Mouse (Mus musculus) MEL (cell line): ENCODE results near the gene Gm1043. TPM values are rescaled to one million over a fixed set of nuclear protein-coding genes. Genes with fewer than 3 reads are reported as not detected.

Source experiments
- DNase-seq: peaks from one replicate; pipeline ENCODE4 v3.0.0; 2011; ENCODE audit warnings: low read depth, low spot score
- H3K27ac ChIP-seq: 2 replicates; pipeline ENCODE4 v1.5.1; 2012; ENCODE audit warnings: low read depth, mild to moderate bottlenecking, control low read depth, low read length, moderate library complexity; ENCODE audit not compliant: control insufficient read depth
- H3K27me3 ChIP-seq, 2 experiments: fragments of 150-350 bp in 1 of 2; sonication (generic) in 1 of 2; 2 replicates each; pipeline ENCODE4 v1.6.1; 2012; ENCODE audit warnings: low read length in 2 of 2, mild to moderate bottlenecking in 2 of 2, improper control_type of control experiment in 1 of 2, moderate library complexity in 1 of 2; ENCODE audit not compliant: insufficient read depth in 2 of 2, control insufficient read depth in 1 of 2
- H3K36me3 ChIP-seq, 2 experiments: 2 replicates each; pipeline ENCODE4 v1.6.1; 2012 to 2014; ENCODE audit warnings: low read length in 2 of 2, improper control_type of control experiment in 1 of 2, inconsistent platforms in 1 of 2, mild to moderate bottlenecking in 1 of 2; ENCODE audit not compliant: insufficient read depth in 2 of 2, control insufficient read depth in 1 of 2
- H3K4me1 ChIP-seq, 2 experiments: fragments of 150-350 bp in 1 of 2; sonication (generic) in 1 of 2; 2 replicates each; pipeline ENCODE4 v1.6.1; 2012; ENCODE audit warnings: low read length in 2 of 2, improper control_type of control experiment in 1 of 2, mild to moderate bottlenecking in 1 of 2; ENCODE audit not compliant: insufficient read depth in 2 of 2, control insufficient read depth in 1 of 2
- H3K4me3 ChIP-seq, 2 experiments: fragments of 150-350 bp in 1 of 2; sonication (generic) in 1 of 2; 2 replicates each; pipeline ENCODE4 v1.5.1; 2012; ENCODE audit warnings: low read depth in 2 of 2, low read length in 2 of 2, mild to moderate bottlenecking in 2 of 2, moderate library complexity in 2 of 2, control low read depth in 1 of 2, improper control_type of control experiment in 1 of 2; ENCODE audit not compliant: control insufficient read depth in 1 of 2, insufficient read depth in 1 of 2
- H3K79me2 ChIP-seq: 2 replicates; pipeline ENCODE4 v1.6.1; 2012; ENCODE audit warnings: mild to moderate bottlenecking, low read length, moderate library complexity; ENCODE audit not compliant: control insufficient read depth, poor library complexity, insufficient read depth
- H3K9ac ChIP-seq: 2 replicates; pipeline ENCODE4 v1.6.1; 2012; ENCODE audit warnings: low read depth, mild to moderate bottlenecking, control low read depth, low read length, moderate library complexity; ENCODE audit not compliant: control insufficient read depth, poor library complexity, severe bottlenecking
- H3K9me3 ChIP-seq: fragments of 150-350 bp; sonication (generic); replicated peaks from 2 replicates; pipeline ENCODE4 v1.6.1; 2012; ENCODE audit warnings: mild to moderate bottlenecking, low read length, improper control_type of control experiment, moderate library complexity; ENCODE audit not compliant: insufficient read depth
- BHLHE40 ChIP-seq: IDR thresholded peaks from 2 replicates; pipeline ENCODE4 v1.6.1; 2012; ENCODE audit warnings: low read depth, mild to moderate bottlenecking, inconsistent platforms, low read length, improper control_type of control experiment, borderline replicate concordance
- CHD2 ChIP-seq: IDR thresholded peaks from 2 replicates; pipeline ENCODE4 v1.6.1; 2011; ENCODE audit warnings: low read length, improper control_type of control experiment
- CTCF ChIP-seq, 3 experiments: IDR thresholded peaks in 2 of 3; conservative IDR thresholded peaks in 1 of 3; 2 replicates each; pipeline ENCODE4 v1.5.1; 2011 to 2012; ENCODE audit warnings: low read length in 3 of 3, low read depth in 2 of 3, mild to moderate bottlenecking in 2 of 3, improper control_type of control experiment in 1 of 3, inconsistent platforms in 1 of 3, mixed read lengths in 1 of 3, moderate library complexity in 1 of 3; ENCODE audit not compliant: control insufficient read depth in 1 of 3, insufficient read depth in 1 of 3, poor library complexity in 1 of 3, severe bottlenecking in 1 of 3
- EP300 ChIP-seq, 2 experiments: IDR thresholded peaks; 2 replicates each; pipeline ENCODE4 v1.6.1; 2011; ENCODE audit warnings: improper control_type of control experiment in 2 of 2, low read length in 2 of 2, low read depth in 1 of 2, mild to moderate bottlenecking in 1 of 2
- ETS1 ChIP-seq: IDR thresholded peaks from 2 replicates; pipeline ENCODE4 v1.6.1; 2012; ENCODE audit warnings: low read depth, mild to moderate bottlenecking, inconsistent platforms, low read length, improper control_type of control experiment, moderate library complexity
- GATA1 ChIP-seq: IDR thresholded peaks from 2 replicates; pipeline ENCODE4 v1.6.1; 2011; ENCODE audit warnings: low read depth, low read length, improper control_type of control experiment
- JUND ChIP-seq: IDR thresholded peaks from 2 replicates; pipeline ENCODE4 v1.6.1; 2011; ENCODE audit warnings: low read depth, mild to moderate bottlenecking, improper control_type of control experiment, low read length
- KAT2A ChIP-seq: conservative IDR thresholded peaks from 2 replicates; pipeline ENCODE4 v1.6.1; 2012; ENCODE audit warnings: low read depth, low read length, improper control_type of control experiment, inconsistent platforms
- MAX ChIP-seq: IDR thresholded peaks from 2 replicates; pipeline ENCODE4 v1.6.1; 2011; ENCODE audit warnings: low read length, improper control_type of control experiment
- MEF2A ChIP-seq: IDR thresholded peaks from 2 replicates; pipeline ENCODE4 v1.6.1; 2014; ENCODE audit warnings: low read depth, mild to moderate bottlenecking, inconsistent platforms, low read length, improper control_type of control experiment; ENCODE audit not compliant: poor library complexity, insufficient replicate concordance, severe bottlenecking; ENCODE audit errors: extremely low read depth
- NELFE ChIP-seq: IDR thresholded peaks from 2 replicates; pipeline ENCODE4 v1.6.1; 2011; ENCODE audit warnings: low read depth, low read length, improper control_type of control experiment
- NRF1 ChIP-seq: IDR thresholded peaks from 2 replicates; pipeline ENCODE4 v1.6.1; 2014; ENCODE audit warnings: low read depth, mild to moderate bottlenecking, inconsistent platforms, low read length, improper control_type of control experiment, moderate library complexity; ENCODE audit not compliant: poor library complexity, insufficient read depth, severe bottlenecking
- POLR2AphosphoS5 ChIP-seq: IDR thresholded peaks from 2 replicates; pipeline ENCODE4 v1.6.1; 2012; ENCODE audit warnings: low read depth, borderline replicate concordance, mild to moderate bottlenecking, inconsistent platforms, low read length, moderate library complexity, mixed read lengths
- RCOR1 ChIP-seq: IDR thresholded peaks from 2 replicates; pipeline ENCODE4 v1.6.1; 2012; ENCODE audit warnings: low read depth, mild to moderate bottlenecking, inconsistent platforms, low read length, improper control_type of control experiment
- SMC3 ChIP-seq: IDR thresholded peaks from 2 replicates; pipeline ENCODE4 v1.6.1; 2011; ENCODE audit warnings: low read depth, low read length, improper control_type of control experiment
- TBP ChIP-seq: IDR thresholded peaks from 2 replicates; pipeline ENCODE4 v1.8.0; 2011; ENCODE audit warnings: low read depth, low read length, improper control_type of control experiment
- TCF12 ChIP-seq: IDR thresholded peaks from 2 replicates; pipeline ENCODE4 v1.6.1; 2014; ENCODE audit warnings: low read depth, mild to moderate bottlenecking, inconsistent platforms, low read length, improper control_type of control experiment, moderate library complexity
- ZC3H11A ChIP-seq: IDR thresholded peaks from 2 replicates; pipeline ENCODE4 v1.6.1; 2012; ENCODE audit warnings: low read depth, mild to moderate bottlenecking, inconsistent platforms, low read length, improper control_type of control experiment
- ZKSCAN1 ChIP-seq: IDR thresholded peaks from 2 replicates; pipeline ENCODE4 v1.6.1; 2012; ENCODE audit warnings: low read depth, mild to moderate bottlenecking, inconsistent platforms, low read length, improper control_type of control experiment, moderate library complexity
- ZNF384 ChIP-seq: IDR thresholded peaks from 2 replicates; pipeline ENCODE4 v1.6.1; 2012; ENCODE audit warnings: low read depth, mild to moderate bottlenecking, inconsistent platforms, low read length, improper control_type of control experiment
- polyA plus RNA-seq, 2 experiments: library from polyadenylated mRNA; stranded (reverse) in 1 of 2; unstranded in 1 of 2; fragments of >175 nt in 1 of 2; fragments of >200 nt in 1 of 2; gene quantifications; 2 replicates each; pipeline versions ENCODE4 v1.2.1 to v1.2.4; 2012; ENCODE audit warnings: low replicate concordance in 2 of 2, low read depth in 1 of 2; ENCODE audit not compliant: insufficient read length in 2 of 2, insufficient read depth in 1 of 2, missing spikeins in 1 of 2
- total RNA-seq: library from RNA; depleted of rRNA; stranded (reverse); fragments of 300-350 nt; gene quantifications from 2 replicates; pipeline ENCODE4 v1.2.3, GENCODE M21; 2012

Gene Gm1043
- total and polyA plus RNA-seq, 3 experiments, result not detected

- H3K36me3 ChIP-seq, result no peaks in the 10 kb centered on the region
- no peaks in the 10 kb centered on the region for H3K79me2 ChIP-seq
- no peak overlapping the region for H3K4me3 ChIP-seq
- H3K9me3 ChIP-seq, result no peaks in the 10 kb centered on the region; the same call in 1 of the 2 replicates
- no peak overlapping the region for H3K27ac ChIP-seq
- H3K27me3 ChIP-seq, result no peaks in the 10 kb centered on the region
- H3K4me1 ChIP-seq, result no peaks in the 10 kb centered on the region
- DNase-seq, result no peak
- TF ChIP-seq SMC3 (no peak), RCOR1 (no peak), JUND (no peak), ZC3H11A (no peak), BHLHE40 (no peak), ZNF384 (no peak), NELFE (no peak), GATA1 (no peak), MEF2A (no peak), CTCF (IDR thresholded peaks at IDR 0.05 in 2 of 3, conservative IDR thresholded peaks at IDR 0.05 in 1 of 3; ENCODE audit: control insufficient read depth in 1 of 3, insufficient read depth in 1 of 3, low read depth in 2 of 3, low read length in 3 of 3, poor library complexity in 1 of 3, severe bottlenecking in 1 of 3) (no peak), NRF1 (no peak), POLR2AphosphoS5 (no peak)
- H3K9ac ChIP-seq, result no peak overlapping the region
These were observed 142.9 kb downstream of the Gm1043 start for GRCm38 (mm10) chr5:37227956-37228680.

- no peak overlapping the region for H3K9ac ChIP-seq
- no peak overlapping the region for H3K4me3 ChIP-seq
- H3K79me2 ChIP-seq, result no peaks in the 10 kb centered on the region
- no peak for TF ChIP-seq POLR2AphosphoS5
- no peak for TF ChIP-seq KAT2A
- TF ChIP-seq TCF12, result no peak
- no peak for TF ChIP-seq TBP
- TF ChIP-seq MAX, result no peak
- no peak for TF ChIP-seq EP300 (IDR thresholded peaks at IDR 0.05; ENCODE audit: low read depth in 1 of 2, low read length in 2 of 2)
- TF ChIP-seq ETS1, result no peak
- TF ChIP-seq CTCF (IDR thresholded peaks at IDR 0.05 in 2 of 3, conservative IDR thresholded peaks at IDR 0.05 in 1 of 3; ENCODE audit: control insufficient read depth in 1 of 3, insufficient read depth in 1 of 3, low read depth in 2 of 3, low read length in 3 of 3, poor library complexity in 1 of 3, severe bottlenecking in 1 of 3), result no peak
- TF ChIP-seq JUND, result no peak
- no peak for TF ChIP-seq ZKSCAN1
- TF ChIP-seq MEF2A, result no peak
- no peak for TF ChIP-seq CHD2
- H3K36me3 ChIP-seq, result no peaks in the 10 kb centered on the region
- no peaks in the 10 kb centered on the region; the same call in 1 of the 2 replicates for H3K9me3 ChIP-seq
- H3K27ac ChIP-seq, result no peak overlapping the region
- no peaks in the 10 kb centered on the region for H3K4me1 ChIP-seq
- no peak for DNase-seq
- no peaks in the 10 kb centered on the region for H3K27me3 ChIP-seq
These were observed 143.7 kb downstream of the Gm1043 start for GRCm38 (mm10) chr5:37228894-37229293.
